Mouse (Mus musculus) thymus, adult 2 months (tissue): ENCODE measurements at regions not wholly inside any gene's neighbourhood (a gene's known extent, or its start where the extent isn't known, plus 50 kb on each side); places are given as distances from the start of the nearest gene placed in this dataset.

Experiments
- CTCF ChIP-seq: fragments of 200-500 bp; IDR thresholded peaks from 2 replicates; pipeline ENCODE4 v1.5.1; 2012; ENCODE audit warnings: mild to moderate bottlenecking, control low read depth, low read length, moderate library complexity, borderline replicate concordance; ENCODE audit not compliant: control insufficient read depth, poor library complexity, insufficient read depth; ENCODE audit errors: extremely low read depth
- POLR2A ChIP-seq: fragments of 200-500 bp; IDR thresholded peaks from 2 replicates; pipeline ENCODE4 v1.6.1; 2012; ENCODE audit warnings: mild to moderate bottlenecking, low read length, control low read depth, moderate library complexity; ENCODE audit not compliant: control insufficient read depth, poor library complexity, insufficient read depth; ENCODE audit errors: extremely low read depth

DNA sequence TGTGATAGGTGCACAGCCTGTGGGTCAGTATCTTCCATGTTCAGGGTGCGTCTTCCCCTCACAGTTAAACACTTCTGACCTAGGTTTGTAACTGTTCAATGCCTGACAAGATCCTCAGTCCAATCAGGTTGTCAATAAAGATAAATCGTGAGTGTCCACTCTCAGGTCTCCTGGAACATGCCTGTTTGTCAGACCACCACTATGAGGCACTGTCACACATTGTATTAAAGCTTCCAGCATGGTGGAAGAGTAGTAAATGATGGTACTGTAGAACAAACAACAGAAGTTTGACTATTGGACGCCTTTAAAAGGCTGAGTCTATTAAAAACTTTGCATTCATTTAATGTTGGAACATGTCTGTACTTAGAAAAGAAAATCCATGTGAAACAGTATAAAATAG, 249.6 kb upstream of the Nlrp1b start:
- TF ChIP-seq POLR2A (no peak), CTCF (no peak)
